Mouse (Mus musculus) midbrain, embryonic 11.5 days (tissue): Measurements from ENCODE around the gene Ucn2. TPM values are rescaled to one million over a fixed set of nuclear protein-coding genes. Genes with fewer than 3 reads are reported as not detected.

Experiments used
- ATAC-seq: fragments of 200-750 bp; cut with Nextera tagmentation; 2 replicates; pipeline ENCODE4 v1.8.0; 2017; ENCODE audit warnings: moderate TSS enrichment, moderate library complexity; ENCODE audit not compliant: low FRiP score
- DNase-seq: peaks from one replicate; pipeline ENCODE4 v3.0.0; 2015; ENCODE audit warnings: low spot score; ENCODE audit errors: missing footprints
- H3K27ac ChIP-seq: fragments of 300-500 bp; sonication (generic); 2 replicates; pipeline ENCODE4 v1.5.1; 2014; ENCODE audit warnings: low read depth, low read length
- H3K27me3 ChIP-seq: fragments of 300-500 bp; sonication (generic); 2 replicates; pipeline ENCODE4 v1.6.1; 2014; ENCODE audit warnings: mild to moderate bottlenecking, low read length, moderate library complexity, mixed read lengths; ENCODE audit not compliant: control insufficient read depth, insufficient read depth
- H3K36me3 ChIP-seq: fragments of 300-500 bp; sonication (generic); 2 replicates; pipeline ENCODE4 v1.6.1; 2014; ENCODE audit warnings: mild to moderate bottlenecking, low read length, moderate library complexity, mixed read lengths; ENCODE audit not compliant: control insufficient read depth, insufficient read depth
- H3K4me1 ChIP-seq: fragments of 300-500 bp; sonication (generic); 2 replicates; pipeline ENCODE4 v1.6.1; 2014; ENCODE audit warnings: low read length; ENCODE audit not compliant: control insufficient read depth, insufficient read depth
- H3K4me2 ChIP-seq: fragments of 300-500 bp; sonication (generic); 2 replicates; pipeline ENCODE4 v1.6.1; 2014; ENCODE audit warnings: mild to moderate bottlenecking, moderate library complexity
- H3K4me3 ChIP-seq: fragments of 300-500 bp; sonication (generic); 2 replicates; pipeline ENCODE4 v1.5.1; 2014; ENCODE audit warnings: low read depth, low read length
- H3K9ac ChIP-seq: fragments of 300-500 bp; sonication (generic); 2 replicates; pipeline ENCODE4 v1.6.1; 2014; ENCODE audit warnings: low read length
- H3K9me3 ChIP-seq: fragments of 300-500 bp; sonication (generic); 2 replicates; pipeline ENCODE4 v1.6.1; 2016; ENCODE audit warnings: low read length; ENCODE audit not compliant: control insufficient read depth
- WGBS: fragments of 180-500 bp; shearing (Covaris S2); extraction: QIAGEN DNeasy Blood & Tissue Kit; methylation state at CpG from one replicate; pipeline ENCODE4 v1.1.7; 2014; 5-methylcytosine and 5-hydroxymethylcytosine counted together
- polyA plus RNA-seq: library from polyadenylated mRNA; unstranded; fragments of >200 nt; fragmentation: Nextera tagmentation; extraction: Ambion mirVana; gene quantifications from 2 replicates; pipeline ENCODE4 v1.2.1, GENCODE M21; 2014

Ucn2 gene
- polyA plus RNA-seq, 1 experiment from 2014 or later: 0.15 TPM

GRCm38 (mm10) chr9:109000726-109001125, 14.9 kb downstream of the Ucn2 start:
- WGBS: 12% methylated on average over 3 of the region's 3 CpGs
- no peak overlapping the region for H3K27ac ChIP-seq
- H3K9me3 ChIP-seq: no peaks in the 10 kb centered on the region
- H3K4me3 ChIP-seq: no peak overlapping the region
- DNase-seq: peak; percentile 97
- H3K9ac ChIP-seq: no peak overlapping the region
- H3K36me3 ChIP-seq: no peaks in the 10 kb centered on the region; the same call in 1 of the 2 replicates
- no peaks in the 10 kb centered on the region for H3K27me3 ChIP-seq
- peak; percentile 49; the same call in 1 of the 2 replicates for ATAC-seq
- H3K4me2 ChIP-seq: no peak overlapping the region
- H3K4me1 ChIP-seq: no peaks in the 10 kb centered on the region

DNA sequence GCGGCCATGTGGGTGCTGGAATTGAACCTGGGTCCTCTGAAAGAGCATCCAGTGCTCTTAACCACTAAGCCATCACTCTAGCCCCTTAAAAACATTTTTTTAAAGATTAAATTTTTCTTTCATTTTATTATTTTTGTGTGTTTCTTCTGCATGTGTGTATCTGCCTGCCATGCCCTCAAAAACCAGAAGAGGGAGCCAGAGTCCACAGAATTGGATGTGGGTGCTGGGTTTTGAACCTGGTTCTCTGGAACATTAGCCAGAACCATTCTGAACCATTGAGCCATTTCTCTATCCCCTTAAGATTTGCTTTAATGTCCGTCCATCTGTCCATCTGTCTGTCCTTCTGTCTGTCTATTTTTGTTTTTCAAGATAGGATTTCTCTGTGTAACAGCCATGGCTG, 17.4 kb downstream of the Ucn2 start:
- H3K4me1 ChIP-seq: no peaks in the 10 kb centered on the region
- no peaks in the 10 kb centered on the region for H3K9me3 ChIP-seq
- H3K4me2 ChIP-seq: no peak overlapping the region
- no peaks in the 10 kb centered on the region; the same call in 1 of the 2 replicates for H3K36me3 ChIP-seq
- 51% methylated on average over 2 of the region's 2 CpGs for WGBS
- H3K9ac ChIP-seq: no peak overlapping the region
- no peak overlapping the region for H3K27ac ChIP-seq
- no peaks in the 10 kb centered on the region for H3K27me3 ChIP-seq
- H3K4me3 ChIP-seq: no peak overlapping the region
- DNase-seq: peak; percentile 95
- ATAC-seq: no peak

DNA sequence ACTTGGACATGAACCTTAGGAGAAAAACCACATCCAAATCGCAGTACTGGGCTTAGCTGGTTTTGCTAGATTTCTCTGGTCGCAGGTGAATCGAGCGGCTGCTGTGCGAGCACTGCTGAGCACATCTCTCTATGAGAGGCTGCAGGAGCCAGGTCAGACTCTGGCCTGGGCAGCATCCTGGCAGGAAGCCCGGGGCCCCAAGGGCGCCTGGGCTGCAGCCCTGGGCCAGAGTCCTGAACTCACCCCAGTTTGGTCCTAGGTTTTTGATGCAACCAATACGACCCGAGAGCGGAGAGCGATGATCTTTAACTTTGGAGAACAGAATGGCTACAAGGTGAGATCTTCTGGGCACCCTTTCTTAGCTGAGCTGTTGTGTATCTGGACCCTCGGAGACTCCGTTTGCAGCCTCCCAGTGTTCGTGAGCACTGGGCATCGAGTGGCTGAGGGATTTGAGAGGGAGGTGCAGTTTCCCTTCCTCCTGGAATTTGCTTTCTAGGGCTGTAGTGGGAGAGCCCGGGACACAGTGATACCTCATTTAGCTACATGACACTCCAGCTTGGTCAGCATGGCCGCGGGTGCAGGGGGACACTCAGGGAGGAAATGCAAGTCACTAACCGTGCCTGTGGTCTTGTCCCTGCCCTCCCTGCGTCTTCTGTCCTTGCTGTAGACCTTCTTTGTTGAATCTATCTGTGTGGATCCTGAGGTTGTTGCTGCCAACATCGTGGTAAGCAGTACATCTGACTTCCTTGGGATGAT, 21.4 kb downstream of the Ucn2 start:
- Histone ChIP-seq H3K9ac (no peak overlapping the region), H3K4me3 (no peak overlapping the region), H3K27ac (no peak overlapping the region), H3K9me3 (no peaks in the 10 kb centered on the region), H3K36me3 (no peaks in the 10 kb centered on the region; the same call in 1 of the 2 replicates), H3K4me2 (no peak overlapping the region), H3K4me1 (no peaks in the 10 kb centered on the region), H3K27me3 (no peaks in the 10 kb centered on the region)
- no peak for DNase-seq
- WGBS: 83% methylated on average over 21 of the region's 21 CpGs
- no peak for ATAC-seq

GRCm38 (mm10) chr9:109008081-109008480, 22.3 kb downstream of the Ucn2 start:
- Histone ChIP-seq H3K9me3 (no peaks in the 10 kb centered on the region), H3K36me3 (no peaks in the 10 kb centered on the region; the same call in 1 of the 2 replicates), H3K27ac (no peak overlapping the region), H3K4me3 (no peak overlapping the region), H3K4me1 (no peaks in the 10 kb centered on the region), H3K27me3 (no peaks in the 10 kb centered on the region), H3K9ac (no peak overlapping the region), H3K4me2 (no peak overlapping the region)
- 82% methylated on average over 9 of the region's 9 CpGs for WGBS
- ATAC-seq (no peak), DNase-seq (peak; percentile 72)

DNA sequence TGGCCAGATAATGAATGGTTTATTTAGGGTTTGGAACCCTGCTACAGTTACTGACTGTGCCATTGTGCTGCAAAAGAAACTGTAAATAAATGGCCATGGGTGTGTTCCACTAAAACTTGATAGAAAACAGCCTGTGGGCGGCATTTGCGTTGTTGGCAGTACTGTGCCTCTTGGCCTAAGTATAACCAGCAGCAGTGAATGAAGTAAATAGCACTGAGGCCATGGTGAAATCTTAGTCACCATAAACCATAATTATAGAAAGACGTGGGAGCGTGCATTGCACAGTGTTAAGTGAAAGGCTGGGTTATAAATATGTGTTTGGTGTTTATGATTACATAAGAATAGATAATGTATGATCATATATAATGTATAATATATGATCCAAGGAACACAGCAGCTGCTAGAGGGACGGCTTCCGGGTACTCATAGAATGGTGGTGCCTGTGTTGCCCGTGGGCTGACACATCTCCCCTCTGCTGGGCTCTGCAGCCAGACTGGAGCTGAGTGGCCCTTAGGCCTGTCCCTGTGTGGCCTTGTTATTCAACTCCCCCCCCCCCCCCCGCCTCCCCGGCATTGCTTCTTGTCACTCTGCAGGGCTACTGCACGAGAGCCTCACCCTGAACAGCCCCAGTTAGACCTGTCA, 23.3 kb downstream of the Ucn2 start:
- Histone ChIP-seq H3K9ac (no peak overlapping the region), H3K9me3 (no peaks in the 10 kb centered on the region), H3K36me3 (no peaks in the 10 kb centered on the region; the same call in 1 of the 2 replicates), H3K4me1 (no peaks in the 10 kb centered on the region), H3K27ac (no peak overlapping the region), H3K27me3 (no peaks in the 10 kb centered on the region), H3K4me2 (no peak overlapping the region), H3K4me3 (no peak overlapping the region)
- peak; percentile 47 for DNase-seq
- no peak for ATAC-seq
- WGBS: 81% methylated on average over 9 of the region's 10 CpGs

- H3K9ac ChIP-seq: no peak overlapping the region
These were observed 24.0 kb downstream of the Ucn2 start for GRCm38 (mm10) chr9:109009636-109010315.

GRCm38 (mm10) chr9:109010316-109010690, 24.5 kb downstream of the Ucn2 start:
- Histone ChIP-seq H3K36me3 (no peaks in the 10 kb centered on the region; the same call in 1 of the 2 replicates), H3K9me3 (no peaks in the 10 kb centered on the region), H3K4me1 (no peaks in the 10 kb centered on the region), H3K4me2 (no peak overlapping the region), H3K4me3 (no peak overlapping the region), H3K27ac (no peak overlapping the region), H3K9ac (no peak overlapping the region), H3K27me3 (no peaks in the 10 kb centered on the region)
- DNase-seq (no peak), ATAC-seq (no peak)
- WGBS: 91% methylated on average over 14 of the region's 14 CpGs

More at GRCm38 (mm10) chr9:109009636-109010315, 24.0 kb downstream of the Ucn2 start:
- Histone ChIP-seq H3K27ac (no peak overlapping the region), H3K4me2 (no peak overlapping the region), H3K9me3 (no peaks in the 10 kb centered on the region), H3K4me1 (no peaks in the 10 kb centered on the region), H3K4me3 (no peak overlapping the region), H3K36me3 (no peaks in the 10 kb centered on the region; the same call in 1 of the 2 replicates), H3K27me3 (no peaks in the 10 kb centered on the region)
- ATAC-seq (no peak), DNase-seq (no peak)
- 63% methylated on average over 17 of the region's 17 CpGs for WGBS

- Histone ChIP-seq H3K36me3 (no peaks in the 10 kb centered on the region), H3K4me2 (no peak overlapping the region), H3K9me3 (no peaks in the 10 kb centered on the region), H3K27ac (no peak overlapping the region), H3K4me1 (no peaks in the 10 kb centered on the region), H3K4me3 (no peak overlapping the region), H3K9ac (no peak overlapping the region), H3K27me3 (no peaks in the 10 kb centered on the region)
- ATAC-seq (no peak), DNase-seq (no peak)
- WGBS: 89% methylated on average over 8 of the region's 8 CpGs
These were observed 29.6 kb downstream of the Ucn2 start for GRCm38 (mm10) chr9:109015397-109015796.
